Mouse (Mus musculus): Measurements from ENCODE around the gene Cnnm4. TPM values are rescaled to one million over a fixed set of nuclear protein-coding genes. Genes with fewer than 3 reads are reported as not detected.

The Cnnm4 gene
- polyA plus RNA-seq, 1 experiment from 2014 or later, result 13.7 TPM

DNA sequence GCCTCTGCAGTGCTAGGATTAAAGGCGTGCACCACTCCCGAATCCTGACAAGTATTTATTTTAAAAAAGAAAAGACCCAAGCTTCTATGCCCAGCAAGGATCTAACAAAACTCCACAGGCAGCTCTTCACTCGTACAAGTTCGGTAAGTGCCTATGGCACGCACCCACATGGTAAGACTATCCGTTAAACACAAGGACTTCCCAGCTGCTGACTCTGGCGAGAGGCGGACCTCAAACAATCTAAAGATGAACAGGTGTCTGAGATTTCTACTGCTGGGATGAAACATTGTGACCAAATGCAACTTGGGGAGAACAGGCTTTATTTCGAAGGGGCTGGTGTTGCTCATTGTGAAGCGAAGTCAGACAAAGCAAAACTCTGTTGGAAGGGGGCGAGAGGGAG, 68.7 kb downstream of the Cnnm4 start:
- no peak for DNase-seq (ENCODE audit: low spot score)

DNA sequence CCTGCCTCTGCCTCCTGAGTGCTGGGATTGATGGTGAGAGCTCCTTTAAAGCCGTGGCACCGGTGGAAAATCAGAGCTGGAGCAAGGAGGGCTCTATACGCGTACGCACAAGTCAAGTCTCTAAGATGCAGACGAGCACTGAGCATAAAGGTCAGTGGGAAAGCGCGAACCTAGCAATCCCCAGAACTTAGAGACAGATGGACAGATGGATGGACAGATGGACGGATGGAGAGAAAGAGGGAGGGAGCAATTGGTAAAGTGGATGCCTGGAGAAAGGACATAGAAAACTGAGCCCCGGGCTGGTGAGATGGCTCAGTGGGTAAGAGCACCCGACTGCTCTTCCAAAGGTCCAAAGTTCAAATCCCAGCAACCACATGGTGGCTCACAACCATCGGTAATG, 69.4 kb downstream of the Cnnm4 start:
- DNase-seq (ENCODE audit: low spot score), result no peak

DNA sequence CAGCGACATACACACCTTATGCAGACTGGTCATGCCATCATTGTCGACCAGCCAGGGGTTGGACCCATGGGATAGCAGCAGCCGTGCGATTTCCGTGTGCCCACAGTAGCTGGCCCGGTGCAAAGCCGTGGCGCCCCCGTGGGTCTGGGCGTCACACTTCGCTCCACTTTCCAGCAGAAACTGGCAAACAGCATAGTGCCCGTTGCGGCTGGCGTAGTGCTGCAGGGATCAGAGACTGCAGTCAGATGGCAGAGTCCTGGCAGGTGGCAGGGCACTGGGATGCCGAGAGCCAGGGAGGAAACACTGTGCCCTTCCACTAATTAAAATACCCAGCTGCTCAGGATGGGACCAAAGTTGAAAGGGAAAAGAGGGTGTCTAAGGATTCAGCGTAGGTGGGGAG, 70.4 kb downstream of the Cnnm4 start:
- DNase-seq (ENCODE audit: low spot score), result no peak

DNA sequence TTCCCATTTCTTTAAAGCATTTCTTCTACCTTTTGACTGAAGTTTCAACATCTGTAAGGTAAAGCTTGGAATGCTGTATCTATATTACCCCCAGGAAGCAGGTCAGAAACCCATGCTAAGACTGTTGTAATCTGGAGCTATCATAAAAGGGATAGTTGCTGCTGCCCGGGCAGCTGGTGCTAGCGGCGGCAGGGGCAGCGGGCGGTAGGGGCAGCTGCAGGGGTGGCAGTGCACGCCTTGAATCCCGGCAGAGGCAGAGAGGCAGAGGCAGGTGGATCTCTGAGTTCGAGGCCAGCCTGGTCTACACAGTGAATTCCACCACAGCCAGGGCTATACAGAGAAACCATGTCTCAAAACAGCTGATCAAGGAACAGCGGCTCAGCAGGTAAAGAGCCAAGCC, 71.5 kb downstream of the Cnnm4 start:
- DNase-seq (ENCODE audit: low spot score), result no peak

DNA sequence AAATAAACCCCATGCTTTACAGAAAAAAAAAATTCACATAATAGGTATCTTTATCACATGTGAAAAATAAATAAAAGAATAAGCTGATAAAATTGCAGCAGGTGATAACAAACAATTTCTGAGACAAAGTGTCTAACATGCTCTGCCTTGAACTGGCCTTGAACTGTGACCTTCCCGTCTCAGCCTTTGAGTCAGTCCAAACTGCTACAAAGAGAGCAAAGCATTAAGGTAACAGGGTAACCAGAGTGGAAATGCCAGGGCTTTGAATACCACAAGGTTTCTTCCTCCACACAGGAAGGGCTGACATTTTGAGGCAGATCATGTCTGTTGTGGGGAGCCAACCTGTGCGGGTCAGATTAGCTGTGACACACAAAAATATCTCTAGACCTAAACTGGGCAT, 74.0 kb downstream of the Cnnm4 start:
- DNase-seq (ENCODE audit: low spot score), result peak; percentile 17

DNA sequence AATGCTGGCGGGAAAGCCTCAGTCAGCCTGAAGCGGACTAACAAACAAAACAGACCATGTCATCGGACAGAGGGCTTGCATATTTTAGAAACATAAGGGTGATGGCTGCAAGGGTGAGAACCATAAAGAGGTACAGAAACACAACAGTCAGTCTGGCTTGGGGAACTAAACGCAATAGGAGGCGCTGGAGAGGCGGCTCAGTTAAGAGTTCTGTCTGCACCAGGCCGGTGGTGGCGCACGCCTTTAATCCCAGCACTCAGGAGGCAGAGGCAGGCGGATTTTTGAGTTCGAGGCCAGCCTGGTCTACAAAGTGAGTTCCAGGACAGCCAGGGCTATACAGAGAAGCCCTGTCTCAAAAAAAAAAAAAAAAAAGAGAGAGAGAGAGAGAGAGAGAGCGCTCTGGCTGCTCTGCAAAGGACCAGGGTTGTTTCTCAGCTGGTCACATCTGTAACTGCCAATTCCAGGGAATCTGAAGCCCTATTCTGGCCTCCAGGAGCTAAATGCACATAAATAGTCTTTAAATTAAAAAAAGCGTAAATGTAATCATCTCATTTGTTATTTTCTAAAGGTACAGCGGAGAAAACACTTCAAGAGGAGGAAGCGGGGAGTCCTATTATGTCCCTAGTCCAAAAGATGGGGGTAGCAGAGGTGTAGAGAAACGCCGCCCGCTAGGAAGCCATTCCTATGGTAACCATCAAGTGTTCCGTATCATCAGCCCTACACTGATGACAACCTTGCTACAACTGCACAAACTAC, 74.6 kb downstream of the Cnnm4 start:
- DNase-seq (ENCODE audit: low spot score), result peak; percentile 49

DNA sequence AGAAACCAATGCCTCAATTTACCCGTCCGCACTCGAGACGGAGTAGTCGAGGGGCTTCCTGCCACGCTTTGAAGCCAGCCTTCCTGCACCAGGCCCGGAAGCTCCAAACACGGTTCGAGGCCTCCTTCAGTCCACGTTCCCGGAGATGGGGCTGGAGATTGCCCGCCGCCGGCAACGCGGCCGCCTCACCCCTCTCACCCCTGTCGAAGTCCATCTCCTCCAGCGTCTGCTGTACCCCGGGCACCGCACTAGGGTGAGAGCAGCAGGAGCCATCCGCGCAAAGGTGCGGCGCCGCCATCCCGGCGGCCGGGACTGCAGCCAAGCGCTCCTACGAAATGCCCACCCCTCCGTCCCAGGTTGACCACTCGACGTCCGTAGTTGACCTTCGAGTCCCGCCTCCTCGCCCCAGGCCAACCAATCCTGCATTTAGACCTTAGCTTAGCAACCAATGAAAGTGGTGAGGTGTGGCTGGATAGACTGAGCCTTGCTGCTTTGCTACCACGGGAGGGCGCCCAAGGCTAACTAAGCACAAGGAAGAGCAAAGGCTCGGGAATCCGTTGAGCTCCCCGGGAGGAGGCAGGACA, 75.6 kb downstream of the Cnnm4 start, which contains the start of gene Ankrd39:
Gene Ankrd39 (minus strand): TSS at position 558 of the 584 bp plus-strand sequence.
- peak; percentile 96 for DNase-seq (ENCODE audit: low spot score)

DNA sequence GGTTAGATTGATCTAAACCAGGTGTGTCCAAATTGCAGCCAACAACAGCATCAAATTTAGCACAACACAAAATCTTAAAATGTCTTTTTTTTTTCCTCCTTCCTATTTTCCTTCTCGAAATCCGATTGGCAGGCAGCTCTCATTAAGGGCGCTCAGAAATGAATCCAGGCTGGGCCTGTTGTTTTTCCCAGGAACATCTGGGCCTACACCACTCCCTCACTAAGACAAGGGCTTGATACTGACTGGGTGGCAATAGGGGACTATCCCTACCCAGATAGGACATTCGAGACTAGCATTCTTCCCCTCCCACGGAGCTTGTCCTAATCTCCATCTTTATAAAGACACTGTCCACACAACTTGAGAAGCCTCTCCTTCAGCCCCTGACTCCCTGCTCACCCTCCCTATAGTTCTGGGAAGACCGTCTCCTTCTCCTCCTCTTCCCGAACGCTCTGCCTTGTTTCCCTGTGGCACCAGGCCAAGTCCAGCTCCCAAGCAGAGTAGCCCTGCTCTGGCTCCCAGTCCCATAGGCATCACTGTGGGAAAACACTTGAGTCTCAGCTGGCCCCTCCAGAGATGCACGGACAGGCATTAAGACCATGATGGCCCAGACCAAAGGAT, 76.7 kb downstream of the Cnnm4 start:
- no peak for DNase-seq (ENCODE audit: low spot score)

DNA sequence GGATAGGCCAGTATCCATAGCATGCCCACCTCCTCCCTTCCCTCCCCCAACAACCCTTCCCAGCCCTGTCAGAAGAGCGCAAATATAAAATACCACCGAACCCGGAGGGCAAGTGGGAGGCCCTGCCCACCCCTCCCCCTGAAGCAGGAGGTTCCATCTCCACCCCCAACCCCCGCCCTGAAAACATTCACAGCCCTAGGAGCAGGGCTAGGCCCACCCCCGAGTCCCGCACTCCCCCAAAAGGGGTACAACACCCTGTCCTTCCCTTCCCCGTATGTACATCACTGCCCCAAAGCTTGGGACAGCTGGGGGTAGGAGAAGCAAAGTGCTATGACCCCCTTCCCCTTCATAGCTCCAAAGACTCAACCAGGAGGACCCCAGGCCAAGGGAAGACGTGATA, 77.4 kb downstream of the Cnnm4 start:
- no peak for DNase-seq (ENCODE audit: low spot score)

DNA sequence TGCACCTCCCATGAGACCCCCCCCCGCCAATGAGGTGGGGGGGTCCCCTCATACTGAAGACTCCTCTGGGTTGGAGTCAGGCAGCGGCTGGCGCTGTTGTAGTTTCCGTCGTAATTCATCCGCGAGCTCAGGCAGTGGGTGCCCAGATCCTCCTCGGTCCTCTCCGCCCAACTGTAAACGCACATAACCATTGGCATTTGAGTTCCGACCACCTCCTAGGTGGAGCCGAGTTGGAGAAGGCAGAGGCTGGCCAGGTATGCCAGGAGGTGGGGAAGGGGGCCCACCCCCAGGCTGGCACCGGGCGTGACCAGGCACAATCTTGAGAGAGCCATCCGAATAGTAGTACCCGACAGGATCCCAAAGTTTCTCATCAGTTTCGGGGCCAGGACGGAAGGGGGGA, 78.1 kb downstream of the Cnnm4 start:
- no peak for DNase-seq (ENCODE audit: low spot score)

DNA sequence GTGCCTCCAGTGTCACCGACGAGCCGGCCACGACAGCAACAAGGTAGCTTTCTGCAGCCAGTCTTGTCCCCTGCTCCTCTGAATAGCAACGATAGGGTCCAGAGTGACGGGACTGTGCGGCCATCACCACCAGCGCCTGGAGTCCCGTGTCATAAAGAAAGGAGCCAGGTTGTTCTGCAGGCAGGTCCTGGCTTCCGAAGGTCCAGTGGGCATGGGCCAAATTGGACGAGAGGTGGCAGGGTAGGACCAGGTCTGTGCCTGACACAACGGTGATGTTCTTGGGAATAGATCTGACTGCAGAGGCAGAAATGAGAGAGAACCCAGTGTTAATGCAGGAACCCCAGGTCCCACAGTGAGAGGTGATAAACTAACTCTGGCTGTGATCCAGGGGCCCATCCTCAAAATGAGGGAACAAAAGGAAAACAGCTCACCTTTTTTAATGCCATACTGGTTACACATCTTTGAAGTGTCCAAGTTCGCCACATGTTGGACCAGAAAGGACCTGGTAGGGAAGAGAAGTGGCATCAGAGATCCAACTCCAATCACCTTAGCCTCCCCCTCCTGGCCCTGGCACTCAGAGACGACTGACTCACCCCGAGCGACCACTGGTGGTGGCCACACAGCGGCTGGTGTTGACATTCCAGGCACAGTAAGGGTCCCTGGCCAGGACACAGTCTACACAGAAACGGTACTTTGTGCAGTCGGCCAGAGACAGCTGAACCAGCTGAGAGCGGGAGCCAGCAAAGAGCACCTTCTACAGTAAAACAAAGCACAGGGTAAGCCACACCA, 78.8 kb downstream of the Cnnm4 start:
- DNase-seq (ENCODE audit: low spot score), result no peak

DNA sequence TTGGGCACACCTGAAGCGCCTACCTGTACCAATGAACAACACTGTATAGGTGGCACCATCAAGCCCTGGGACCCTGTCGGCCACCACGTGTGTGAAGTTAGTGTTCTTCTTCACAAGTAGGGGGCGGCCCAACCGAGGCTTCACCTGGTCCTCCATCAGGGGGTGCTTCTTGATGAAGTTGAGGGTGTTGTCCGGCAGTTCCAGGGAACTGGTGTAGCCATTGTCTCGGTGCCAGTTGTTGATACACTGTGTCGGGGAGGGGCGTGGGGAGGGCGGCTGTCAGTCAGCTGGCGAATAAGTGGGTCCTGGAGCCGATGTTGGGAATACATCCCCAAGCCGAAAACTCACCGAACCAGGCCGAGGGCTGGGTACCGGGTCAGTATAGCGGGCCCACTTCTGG, 80.5 kb downstream of the Cnnm4 start:
- DNase-seq (ENCODE audit: low spot score), result no peak

DNA sequence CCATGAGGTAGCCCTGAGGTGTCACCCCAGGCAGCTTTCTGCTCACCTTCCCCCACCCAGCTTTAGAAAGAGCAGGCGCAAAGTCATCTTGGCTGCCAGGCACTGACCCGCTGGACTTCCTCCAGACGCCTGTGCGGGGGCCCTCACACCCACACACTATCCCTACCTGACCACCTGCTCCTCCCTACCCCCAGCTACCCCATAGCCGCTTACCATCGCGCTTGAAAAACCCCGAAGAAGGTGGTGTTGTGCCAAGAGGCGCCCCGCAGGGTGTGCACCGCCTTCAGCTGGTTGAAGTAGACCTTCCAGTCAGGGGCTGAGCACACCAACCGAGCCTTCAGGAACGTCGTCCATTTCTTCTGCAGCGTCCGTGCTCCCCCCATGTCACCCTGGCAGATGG, 81.1 kb downstream of the Cnnm4 start:
- no peak for DNase-seq (ENCODE audit: low spot score)

DNA sequence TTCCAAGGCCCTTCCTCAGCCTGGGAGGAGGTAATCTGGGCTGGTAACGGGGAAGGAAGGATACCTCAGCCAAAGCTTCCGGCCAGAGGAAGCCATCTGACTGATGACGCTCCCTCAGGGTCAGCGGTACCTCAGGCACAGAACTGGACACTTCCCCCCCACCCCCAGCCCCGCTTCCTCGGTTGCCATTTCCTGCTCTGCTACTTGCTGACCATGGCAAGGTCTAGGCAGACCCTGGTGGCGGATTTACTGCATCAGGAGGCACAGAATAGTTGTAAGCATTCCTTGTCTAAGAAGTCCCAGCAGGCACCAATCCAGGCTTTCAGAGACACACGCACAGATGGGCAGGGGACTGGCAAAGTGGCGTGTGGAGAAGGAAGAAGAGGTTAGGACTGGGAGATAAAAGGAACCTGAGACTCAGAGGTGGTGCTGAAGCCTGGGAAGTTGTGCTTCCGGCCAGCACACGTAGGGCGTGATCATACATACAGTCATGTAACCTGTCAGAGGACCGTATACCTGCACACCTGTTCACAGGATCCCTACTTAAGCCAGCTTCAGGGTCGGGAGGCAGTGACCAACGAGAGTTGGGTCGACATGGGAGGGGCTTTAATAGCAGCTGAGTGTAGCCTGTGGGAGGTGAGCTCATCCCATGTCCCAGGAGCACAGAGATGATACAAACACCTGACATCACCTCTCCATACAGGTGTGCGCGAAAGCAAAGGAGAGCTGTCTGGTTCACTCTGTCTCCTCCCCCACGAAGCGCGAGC, 83.4 kb downstream of the Cnnm4 start:
- no peak for DNase-seq (ENCODE audit: low spot score)

DNA sequence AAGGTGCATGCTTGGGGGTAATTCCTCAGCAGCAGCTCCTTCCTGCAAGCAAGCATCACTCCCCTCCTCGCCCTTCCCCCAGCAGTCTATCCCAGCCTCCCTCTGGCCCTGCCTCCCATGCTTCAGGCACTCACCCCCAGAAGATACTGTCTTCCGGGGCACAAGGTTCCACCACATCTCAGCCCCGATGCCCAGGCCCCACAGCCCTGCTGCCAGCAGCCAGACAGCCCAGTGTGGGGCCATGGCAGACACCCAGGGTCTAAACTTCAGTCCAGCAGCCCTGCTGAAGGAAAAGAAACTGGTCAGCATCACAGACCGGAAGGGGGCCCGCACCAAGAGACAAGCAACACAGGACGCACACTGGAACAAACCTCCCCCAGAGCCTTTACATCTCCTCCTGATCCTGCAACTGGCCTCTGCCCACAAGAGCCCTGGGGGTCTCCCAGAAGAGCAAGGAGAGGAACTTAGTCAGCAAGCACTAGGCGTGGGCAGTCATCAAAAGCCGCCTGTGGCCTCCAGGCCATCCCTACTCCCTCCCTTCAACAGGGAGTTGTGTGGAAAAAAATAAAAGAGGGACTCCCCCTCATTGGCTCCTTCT, 84.5 kb downstream of the Cnnm4 start:
- DNase-seq (ENCODE audit: low spot score), result no peak

DNA sequence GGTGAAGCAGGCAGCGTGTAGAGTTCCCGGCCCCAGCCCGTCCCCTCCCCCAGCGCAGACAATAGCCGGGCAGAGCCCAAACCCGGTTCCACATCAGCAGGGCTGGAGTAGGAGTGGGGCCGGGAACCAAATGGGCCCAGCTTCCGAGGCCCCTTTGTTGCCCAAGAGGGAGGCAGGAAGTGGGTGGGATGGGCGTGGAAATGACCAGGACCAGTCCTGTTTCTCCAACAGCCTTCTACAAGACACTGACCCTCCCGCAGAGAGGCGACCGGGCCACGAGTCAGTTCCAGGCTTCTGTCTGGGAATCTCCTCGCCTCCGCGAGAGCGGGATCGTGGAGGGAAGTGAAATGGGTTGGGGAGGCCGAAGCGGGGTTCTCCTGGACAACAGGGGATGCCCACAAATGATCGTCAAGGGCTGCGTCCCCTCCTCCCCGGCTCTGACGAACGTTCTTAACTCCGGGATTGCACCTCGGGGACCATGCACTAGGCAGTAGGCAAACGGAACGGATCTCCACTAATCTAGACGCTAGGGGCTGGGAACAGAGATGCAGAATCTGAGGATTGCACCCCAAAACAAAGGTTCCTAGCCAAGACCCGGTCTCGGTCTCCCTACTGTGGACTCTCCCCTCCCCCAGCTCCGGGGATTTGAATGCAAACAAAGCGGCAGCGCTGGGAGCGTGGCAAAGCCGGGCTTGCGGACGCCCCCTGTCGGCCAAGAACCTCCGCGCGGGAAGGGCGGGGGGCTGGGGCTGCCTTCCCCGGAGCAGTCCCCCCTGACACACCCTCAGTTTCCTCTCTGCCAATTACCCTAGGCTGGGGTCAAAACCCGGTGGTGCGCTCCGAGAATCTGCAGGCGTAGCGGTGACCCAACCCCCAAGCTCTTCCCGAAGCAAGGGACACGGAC, 85.4 kb downstream of the Cnnm4 start:
- DNase-seq (ENCODE audit: low spot score), result peak; percentile 88

DNA sequence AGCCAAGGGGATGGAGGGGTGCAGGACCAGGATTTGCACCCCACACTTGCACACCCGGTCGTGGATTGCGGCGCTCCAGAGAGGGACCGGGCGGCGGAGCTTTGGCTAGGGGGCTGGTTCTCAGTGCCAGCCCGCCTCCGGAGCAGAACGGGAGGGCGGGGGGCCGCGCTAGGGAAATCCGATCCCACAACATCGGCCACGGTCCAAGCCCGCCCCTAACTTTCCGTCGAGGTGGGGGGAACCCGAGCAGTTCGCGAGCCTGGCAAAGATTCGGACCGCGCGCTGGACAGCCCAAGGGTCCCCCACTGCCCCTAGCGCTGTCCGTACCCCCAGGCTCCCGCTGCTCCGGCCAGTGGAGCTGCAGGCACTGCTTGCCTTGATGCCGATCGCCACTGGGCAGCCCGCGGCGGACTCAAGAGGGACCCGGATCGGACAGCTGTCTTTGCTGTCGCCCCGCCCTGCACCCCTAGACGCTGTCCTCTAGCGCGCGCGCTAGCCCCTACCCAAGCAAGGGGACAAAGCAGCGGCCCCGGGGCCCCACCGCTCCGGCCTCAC, 86.1 kb downstream of the Cnnm4 start:
- no peak for DNase-seq (ENCODE audit: low spot score)
